Mouse (Mus musculus) testis, adult 2 months (tissue): ENCODE measurements around the gene Vmn1r43.

Experiments
- CTCF ChIP-seq: fragments of 200-500 bp; IDR thresholded peaks from 2 replicates; pipeline ENCODE4 v1.5.1; 2012; ENCODE audit warnings: low read depth, mild to moderate bottlenecking, inconsistent platforms, low read length, moderate library complexity; ENCODE audit not compliant: control insufficient read depth, insufficient read depth, insufficient replicate concordance
- POLR2A ChIP-seq: fragments of 200-500 bp; IDR thresholded peaks from 2 replicates; pipeline ENCODE4 v1.6.1; 2012; ENCODE audit warnings: low read depth, mild to moderate bottlenecking, inconsistent platforms, low read length, moderate library complexity; ENCODE audit not compliant: control insufficient read depth

DNA sequence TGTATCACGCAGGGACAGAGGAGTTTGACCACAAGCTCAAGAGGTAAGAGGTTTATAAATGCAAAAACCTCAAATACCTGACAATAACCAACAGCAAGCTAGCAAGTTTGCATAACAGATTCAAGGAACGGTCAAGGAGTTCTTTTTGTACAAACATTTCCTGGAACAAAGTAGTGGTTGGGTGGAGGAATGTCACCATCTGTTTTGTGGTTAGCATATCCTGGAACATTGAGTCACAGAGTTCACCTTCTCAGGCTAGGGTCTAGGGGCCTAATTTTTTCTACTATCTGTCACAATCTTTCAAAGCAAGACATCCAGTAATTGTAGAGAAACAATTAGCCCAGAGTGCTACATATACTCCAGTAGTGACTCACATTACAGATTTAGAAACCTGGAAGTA lies 8.9 kb downstream of the Vmn1r43 start:
- TF ChIP-seq CTCF: no peak
- TF ChIP-seq POLR2A: no peak
